Mouse (Mus musculus): ENCODE measurements at regions not wholly inside any gene's neighbourhood (a gene's known extent, or its start where the extent isn't known, plus 50 kb on each side); places are given as distances from the start of the nearest gene placed in this dataset.

- Histone ChIP-seq H3K9ac (ENCODE audit: low read depth, low read length) (no peak overlapping the region), H3K36me3 (ENCODE audit: control insufficient read depth, insufficient read depth) (no peaks in the 10 kb centered on the region), H3K4me2 (replicated peaks; ENCODE audit: low read depth) (no peak overlapping the region), H3K9me3 (ENCODE audit: control insufficient read depth) (no peaks in the 10 kb centered on the region), H3K4me1 (replicated peaks; ENCODE audit: control insufficient read depth, insufficient read depth, low read length) (no peaks in the 10 kb centered on the region), H3K27me3 (replicated peaks; ENCODE audit: control insufficient read depth, insufficient read depth, low read length) (no peaks in the 10 kb centered on the region), H3K4me3 (ENCODE audit: low read depth, low read length) (no peak overlapping the region), H3K27ac (ENCODE audit: low read depth, low read length) (no peak overlapping the region)
- TF ChIP-seq CTCF (IDR thresholded peaks at IDR 0.05; ENCODE audit: low read depth) = no peak
- 60% methylated on average over 12 of the region's 12 CpGs for WGBS
- ATAC-seq = no peak
Observed at GRCm38 (mm10) chr3:144011456-144012025, 193.5 kb downstream of the Lmo4 start.

GRCm38 (mm10) chr3:144010558-144010957 is 194.5 kb downstream of the Lmo4 start:
- Histone ChIP-seq H3K36me3 (ENCODE audit: control insufficient read depth, insufficient read depth) (no peaks in the 10 kb centered on the region), H3K27ac (ENCODE audit: low read depth, low read length) (no peak overlapping the region), H3K4me3 (ENCODE audit: low read depth, low read length) (no peak overlapping the region), H3K9ac (ENCODE audit: low read depth, low read length) (no peak overlapping the region), H3K9me3 (ENCODE audit: control insufficient read depth) (no peaks in the 10 kb centered on the region), H3K4me2 (replicated peaks; ENCODE audit: low read depth) (no peak overlapping the region), H3K27me3 (replicated peaks; ENCODE audit: control insufficient read depth, insufficient read depth, low read length) (no peaks in the 10 kb centered on the region), H3K4me1 (replicated peaks; ENCODE audit: control insufficient read depth, insufficient read depth, low read length) (no peaks in the 10 kb centered on the region)
- no peak for TF ChIP-seq CTCF (IDR thresholded peaks at IDR 0.05; ENCODE audit: low read depth)
- 23% methylated on average over 6 of the region's 6 CpGs for WGBS
- ATAC-seq = peak; percentile 67; the same call in 1 of the 2 replicates

GRCm38 (mm10) chr3:144007111-144007619 is 197.9 kb downstream of the Lmo4 start:
- Histone ChIP-seq H3K4me2 (replicated peaks; ENCODE audit: low read depth) (no peak overlapping the region), H3K9ac (ENCODE audit: low read depth, low read length) (no peak overlapping the region), H3K36me3 (ENCODE audit: control insufficient read depth, insufficient read depth) (no peaks in the 10 kb centered on the region), H3K4me1 (replicated peaks; ENCODE audit: control insufficient read depth, insufficient read depth, low read length) (no peaks in the 10 kb centered on the region), H3K9me3 (ENCODE audit: control insufficient read depth) (no peaks in the 10 kb centered on the region), H3K27ac (ENCODE audit: low read depth, low read length) (no peak overlapping the region), H3K4me3 (ENCODE audit: low read depth, low read length) (no peak overlapping the region), H3K27me3 (replicated peaks; ENCODE audit: control insufficient read depth, insufficient read depth, low read length) (no peaks in the 10 kb centered on the region)
- 87% methylated on average over 4 of the region's 4 CpGs for WGBS
- ATAC-seq = no peak
- TF ChIP-seq CTCF (IDR thresholded peaks at IDR 0.05; ENCODE audit: low read depth) = no peak

GRCm38 (mm10) chr3:143997909-143998308 is 207.1 kb downstream of the Lmo4 start:
- no peak for ATAC-seq
- no peaks in the 10 kb centered on the region for H3K4me1 ChIP-seq (replicated peaks; ENCODE audit: control insufficient read depth, insufficient read depth, low read length)
- no peaks in the 10 kb centered on the region for H3K36me3 ChIP-seq (ENCODE audit: control insufficient read depth, insufficient read depth)
- WGBS = 94% methylated on average over 8 of the region's 8 CpGs
- no peaks in the 10 kb centered on the region for H3K9me3 ChIP-seq (ENCODE audit: control insufficient read depth)
- no peak overlapping the region for H3K4me2 ChIP-seq (replicated peaks; ENCODE audit: low read depth)
- H3K27me3 ChIP-seq (replicated peaks; ENCODE audit: control insufficient read depth, insufficient read depth, low read length) = no peaks in the 10 kb centered on the region
- no peak overlapping the region for H3K4me3 ChIP-seq (ENCODE audit: low read depth, low read length)
- no peak for TF ChIP-seq CTCF (IDR thresholded peaks at IDR 0.05; ENCODE audit: low read depth)
- no peak overlapping the region for H3K9ac ChIP-seq (ENCODE audit: low read depth, low read length)
- no peak overlapping the region for H3K27ac ChIP-seq (ENCODE audit: low read depth, low read length)

GRCm38 (mm10) chr3:143995045-143995444 is 210.0 kb downstream of the Lmo4 start:
- H3K9ac ChIP-seq (ENCODE audit: low read depth, low read length) = no peak overlapping the region
- TF ChIP-seq CTCF (IDR thresholded peaks at IDR 0.05; ENCODE audit: low read depth) = no peak
- H3K4me1 ChIP-seq (replicated peaks; ENCODE audit: control insufficient read depth, insufficient read depth, low read length) = no peaks in the 10 kb centered on the region
- H3K9me3 ChIP-seq (ENCODE audit: control insufficient read depth) = no peaks in the 10 kb centered on the region
- H3K27ac ChIP-seq (ENCODE audit: low read depth, low read length) = no peak overlapping the region
- H3K4me3 ChIP-seq (ENCODE audit: low read depth, low read length) = no peak overlapping the region
- no peak for ATAC-seq
- WGBS = 94% methylated on average over 3 of the region's 3 CpGs
- H3K4me2 ChIP-seq (replicated peaks; ENCODE audit: low read depth) = no peak overlapping the region
- no peaks in the 10 kb centered on the region for H3K36me3 ChIP-seq (ENCODE audit: control insufficient read depth, insufficient read depth)
- no peaks in the 10 kb centered on the region for H3K27me3 ChIP-seq (replicated peaks; ENCODE audit: control insufficient read depth, insufficient read depth, low read length)

- 92% methylated on average over 4 of the region's 4 CpGs for WGBS
- no peaks in the 10 kb centered on the region for H3K9me3 ChIP-seq (ENCODE audit: control insufficient read depth)
- no peaks in the 10 kb centered on the region for H3K4me1 ChIP-seq (replicated peaks; ENCODE audit: control insufficient read depth, insufficient read depth, low read length)
- TF ChIP-seq CTCF (IDR thresholded peaks at IDR 0.05; ENCODE audit: low read depth) = no peak
- no peak overlapping the region for H3K27ac ChIP-seq (ENCODE audit: low read depth, low read length)
- no peak overlapping the region for H3K4me2 ChIP-seq (replicated peaks; ENCODE audit: low read depth)
- ATAC-seq = no peak
- no peak overlapping the region for H3K4me3 ChIP-seq (ENCODE audit: low read depth, low read length)
- no peaks in the 10 kb centered on the region for H3K27me3 ChIP-seq (replicated peaks; ENCODE audit: control insufficient read depth, insufficient read depth, low read length)
- H3K9ac ChIP-seq (ENCODE audit: low read depth, low read length) = no peak overlapping the region
- H3K36me3 ChIP-seq (ENCODE audit: control insufficient read depth, insufficient read depth) = no peaks in the 10 kb centered on the region
Observed at GRCm38 (mm10) chr3:143988991-143989390, 216.0 kb downstream of the Lmo4 start.
